Mouse (Mus musculus) left cerebral cortex, postnatal 10 days (tissue): Measurements from ENCODE around the gene Rab11fip4. TPM values are rescaled to one million over a fixed set of nuclear protein-coding genes. Genes with fewer than 3 reads are reported as not detected.
"Not testable (repeated sequence)": the region's sequence is repeated elsewhere in the genome, so short reads cannot be mapped to it uniquely, and the experiment has no call there.

Experiments
- DNase-seq, 2 experiments: peaks; one replicate each; pipeline ENCODE4 v3.0.0; 2021 to 2022; ENCODE audit warnings: low spot score in 2 of 2, mixed read lengths in 1 of 2; ENCODE audit errors: extremely low spot score in 1 of 2
- intact Hi-C: fragments of 180-260 bp; cut with DNase I; formaldehyde crosslinking; loops from one replicate; pipeline ENCODE4 v1.15.1; 2025
- total RNA-seq, 2 experiments: library from RNA; stranded (reverse); gene quantifications; 2 replicates each; pipeline ENCODE4 v1.2.3; 2021

Gene Rab11fip4
- total RNA-seq, 2 experiments from 2014 or later, result 173 to 174 TPM

DNA sequence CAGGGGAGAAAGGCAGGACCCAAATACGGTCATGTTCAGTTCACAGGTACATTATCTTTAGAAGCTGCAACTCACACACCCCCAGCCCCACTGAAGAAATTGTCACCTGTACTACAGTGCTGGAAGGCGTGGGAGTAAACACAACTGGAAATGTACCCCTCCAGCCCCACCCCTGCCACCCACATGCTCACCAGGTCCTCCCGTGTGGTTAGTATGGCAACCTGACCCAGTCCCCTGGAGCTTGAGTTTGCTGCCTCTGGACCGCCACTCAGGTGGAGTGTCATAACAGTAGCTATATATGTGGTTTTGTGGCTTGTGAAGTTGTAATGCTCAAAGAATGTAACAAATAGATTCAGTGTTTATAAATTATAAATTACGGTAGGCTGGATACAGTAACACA, 107.1 kb downstream of the Rab11fip4 start:
- intact Hi-C loops, result no loop called here
- no peak for DNase-seq

DNA sequence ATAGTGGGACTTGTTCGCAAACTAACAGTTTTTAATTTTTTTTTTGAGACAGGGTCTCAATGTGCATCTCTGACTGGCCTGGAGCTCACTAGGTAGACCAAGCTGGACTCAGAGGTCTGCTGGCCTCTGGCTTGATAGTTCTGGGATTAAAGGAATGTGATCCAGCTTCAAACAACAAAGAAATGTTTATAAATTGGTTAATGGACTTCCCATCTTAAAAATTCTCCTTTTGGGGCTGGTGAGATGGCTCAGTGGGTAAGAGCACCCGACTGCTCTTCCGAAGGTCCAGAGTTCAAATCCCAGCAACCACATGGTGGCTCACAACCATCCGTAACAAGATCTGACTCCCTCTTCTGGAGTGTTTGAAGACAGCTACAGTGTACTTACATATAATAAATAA, 107.5 kb downstream of the Rab11fip4 start:
- DNase-seq, intact Hi-C loops: not testable (repeated sequence)

DNA sequence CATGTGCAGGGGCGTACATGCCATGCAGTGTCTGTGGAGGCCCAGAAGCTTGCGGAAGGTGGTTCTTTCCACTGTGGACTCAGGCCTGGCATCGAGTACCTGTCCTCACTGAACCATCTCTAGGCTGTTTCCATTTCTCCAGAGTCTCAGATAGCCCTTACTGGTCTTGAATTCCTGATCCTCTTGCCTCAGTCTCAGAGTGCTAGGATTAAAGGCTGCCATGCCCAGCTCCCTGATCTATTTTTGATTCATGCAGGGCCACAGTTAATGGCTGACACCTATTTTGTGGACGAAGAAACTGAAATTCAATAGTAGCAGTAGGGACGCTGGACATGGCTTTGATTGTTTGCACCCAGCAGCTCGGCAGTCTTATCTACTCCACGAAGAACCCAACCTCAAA, 110.5 kb downstream of the Rab11fip4 start:
- no peak for DNase-seq
- intact Hi-C loops, result no loop called here

DNA sequence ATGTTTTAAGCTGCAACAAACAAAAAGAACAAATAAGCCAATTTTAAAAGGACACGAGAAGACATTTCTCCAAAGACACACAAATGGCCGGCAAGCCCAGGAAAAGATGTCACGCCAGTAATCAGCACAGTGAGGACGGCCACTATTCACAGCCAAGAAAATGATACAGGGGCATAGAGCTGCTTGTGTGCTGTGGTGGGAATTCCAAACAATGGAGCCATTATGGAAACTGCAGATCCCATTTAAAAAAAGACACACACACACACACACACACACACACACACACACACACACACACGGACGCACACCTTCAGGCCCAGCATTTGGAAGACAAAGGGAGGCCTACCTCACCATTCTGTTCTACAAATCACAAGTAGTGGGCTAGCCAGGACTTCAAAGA, 111.1 kb downstream of the Rab11fip4 start:
- no peak for DNase-seq
- intact Hi-C loops, result no loop called here

DNA sequence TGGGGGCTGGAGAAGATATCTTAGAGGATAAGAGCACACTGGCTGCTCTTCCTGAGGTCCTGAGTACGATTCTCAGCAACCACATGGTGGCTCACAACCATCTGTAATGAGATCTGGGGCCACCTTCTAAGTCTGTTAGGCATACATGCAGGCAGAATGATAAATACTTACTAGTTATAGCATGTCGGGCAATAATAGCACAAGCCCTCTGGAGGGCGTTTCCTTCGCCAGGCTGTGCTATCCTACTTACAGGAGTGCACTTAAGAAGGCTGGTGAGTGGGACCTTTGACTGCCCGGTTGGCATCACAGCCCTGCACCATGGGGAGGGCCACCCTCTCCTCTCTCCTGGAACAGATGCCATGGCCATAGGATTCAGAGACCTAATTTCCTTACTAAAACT, 112.4 kb downstream of the Rab11fip4 start:
- DNase-seq, result peak in 1 of 2 experiments; percentile 37
- intact Hi-C loops, result no loop called here

DNA sequence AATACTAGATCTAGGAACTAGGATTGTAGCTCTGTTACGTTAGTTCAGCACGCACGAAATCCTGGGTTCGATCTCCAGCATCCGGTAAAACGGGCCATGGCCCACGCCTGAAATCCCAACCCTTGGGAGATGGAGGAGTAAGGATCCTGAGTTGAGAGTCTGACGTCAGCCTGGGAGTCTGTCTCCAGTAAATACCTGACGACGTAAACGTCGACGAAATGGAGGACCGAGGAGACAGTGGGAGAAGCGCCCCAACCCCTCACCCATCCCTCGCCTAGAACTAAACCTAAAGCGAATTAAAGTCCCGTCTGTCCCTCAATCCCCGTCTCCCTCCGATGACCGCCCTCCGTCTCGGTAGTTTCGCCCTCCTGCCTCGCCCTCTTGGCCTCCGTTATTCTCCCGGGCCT, 112.9 kb downstream of the Rab11fip4 start:
- intact Hi-C loops, result loop anchor here (2.0 kb wide), 1 partner anchor 217 kb away; no protein-coding TSS in a partner anchor
- DNase-seq, result peak; percentile 38 to 57

DNA sequence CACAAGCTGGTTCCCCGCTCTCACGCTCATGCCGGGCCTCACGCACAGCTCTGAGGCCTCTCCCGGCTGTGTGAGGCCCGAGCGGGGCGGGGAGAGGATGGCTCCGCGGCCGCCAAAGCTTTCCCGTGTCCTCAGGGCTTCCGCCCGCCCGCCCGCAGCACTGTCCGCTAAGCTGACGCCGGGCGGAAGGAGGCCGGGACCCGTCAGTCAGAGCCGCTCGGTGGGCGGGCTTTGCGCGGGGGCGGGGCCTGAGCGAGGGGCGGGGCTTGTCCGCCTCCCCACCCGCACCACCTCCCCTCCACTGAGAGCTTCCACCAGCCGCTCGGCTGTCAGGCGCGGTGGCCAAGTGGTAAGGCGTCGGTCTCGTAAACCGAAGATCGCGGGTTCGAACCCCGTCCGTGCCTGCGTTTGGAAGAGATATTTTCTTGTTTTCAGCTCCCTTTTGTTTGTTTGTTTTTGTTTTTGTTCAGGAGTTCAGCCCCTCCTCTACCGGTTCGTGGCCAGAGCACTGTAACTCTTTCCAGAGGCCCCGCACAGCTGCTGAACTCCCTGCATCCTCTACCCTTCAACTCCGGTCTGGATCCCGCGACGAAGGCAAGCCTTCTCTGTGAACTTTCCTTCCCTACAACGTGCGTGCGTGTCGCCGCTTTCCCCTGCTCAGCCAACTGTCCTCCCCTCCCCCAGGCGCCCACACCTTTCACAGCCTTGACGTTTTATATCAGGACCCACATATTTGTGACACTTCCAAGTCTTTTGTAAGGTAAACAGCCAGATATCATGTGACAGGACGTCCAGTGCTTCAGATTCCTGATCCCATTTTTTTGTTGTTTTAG, 113.5 kb downstream of the Rab11fip4 start:
- DNase-seq, result peak; percentile 94 to 96
- intact Hi-C loops, result loop anchor here (2.0 kb wide), 1 partner anchor 216 kb away; no protein-coding TSS in a partner anchor

DNA sequence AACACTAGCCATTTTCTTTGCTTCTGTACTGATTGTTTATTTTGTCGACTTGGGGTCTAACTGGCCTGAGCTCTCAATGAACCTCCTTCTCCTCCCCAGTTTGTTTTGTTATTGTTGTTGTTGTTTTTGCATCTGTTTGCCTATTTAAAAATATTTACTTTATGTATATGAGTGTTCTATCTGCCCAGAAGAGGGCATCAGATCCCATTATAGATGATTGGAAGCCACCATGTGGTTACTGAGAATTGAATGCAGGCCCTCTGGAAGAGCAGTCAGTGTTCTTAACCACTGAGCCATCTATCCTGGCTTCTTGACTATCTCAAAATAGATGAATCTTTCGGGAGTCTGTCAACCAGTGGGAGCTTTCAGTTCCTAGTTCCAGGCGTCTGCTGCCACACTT, 116.1 kb downstream of the Rab11fip4 start:
- no peak for DNase-seq
- intact Hi-C loops, result no loop called here

DNA sequence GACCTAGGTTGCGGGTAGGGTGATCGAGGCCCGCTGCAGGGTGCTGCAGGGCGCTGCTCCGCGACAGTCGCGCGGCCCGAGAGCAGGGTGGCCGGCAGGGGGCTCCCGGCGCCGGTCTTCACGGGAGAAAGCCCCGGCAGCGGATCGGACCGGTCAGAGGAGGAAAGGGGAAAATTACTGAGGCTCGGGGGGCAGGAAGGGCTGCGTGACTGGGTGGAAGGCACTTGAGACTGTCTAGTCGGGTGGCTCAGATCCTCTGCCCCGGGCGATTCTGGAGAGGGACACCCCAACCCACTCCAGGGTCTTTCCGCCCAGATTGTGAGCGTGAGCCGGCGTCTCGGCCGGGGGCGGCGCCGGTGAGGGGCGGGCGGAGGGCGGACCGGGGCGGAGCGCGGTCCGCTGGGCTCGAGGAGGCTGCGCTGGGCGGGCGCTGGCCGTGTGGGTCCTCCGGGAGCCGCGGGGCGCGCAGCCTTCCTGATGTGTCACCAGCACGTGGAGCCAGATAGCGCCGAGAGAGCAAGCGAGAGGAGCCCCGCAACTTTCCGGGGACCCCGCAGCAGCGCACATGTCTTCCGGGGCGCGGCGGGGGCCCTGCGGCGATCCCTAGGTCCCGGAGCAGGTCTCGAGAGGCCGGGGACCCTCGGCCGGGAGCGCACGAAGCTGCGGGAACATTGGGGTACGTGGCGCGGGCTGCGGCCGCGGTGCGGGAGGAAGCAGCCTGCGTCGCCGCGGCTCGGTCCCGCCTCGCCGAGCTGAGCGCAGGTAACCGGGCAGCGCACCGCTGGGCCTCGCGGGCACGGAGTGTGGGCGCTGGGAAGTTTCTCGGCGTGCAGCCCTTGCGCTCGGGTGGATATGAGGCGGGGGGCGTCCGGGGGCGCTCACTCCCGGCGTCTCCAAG, 120.1 kb downstream of the Rab11fip4 start:
- intact Hi-C loops, result loop anchor here (5.0 kb wide), 1 partner anchor 81 kb away; no protein-coding TSS in a partner anchor
- peak; percentile 63 to 89 for DNase-seq

DNA sequence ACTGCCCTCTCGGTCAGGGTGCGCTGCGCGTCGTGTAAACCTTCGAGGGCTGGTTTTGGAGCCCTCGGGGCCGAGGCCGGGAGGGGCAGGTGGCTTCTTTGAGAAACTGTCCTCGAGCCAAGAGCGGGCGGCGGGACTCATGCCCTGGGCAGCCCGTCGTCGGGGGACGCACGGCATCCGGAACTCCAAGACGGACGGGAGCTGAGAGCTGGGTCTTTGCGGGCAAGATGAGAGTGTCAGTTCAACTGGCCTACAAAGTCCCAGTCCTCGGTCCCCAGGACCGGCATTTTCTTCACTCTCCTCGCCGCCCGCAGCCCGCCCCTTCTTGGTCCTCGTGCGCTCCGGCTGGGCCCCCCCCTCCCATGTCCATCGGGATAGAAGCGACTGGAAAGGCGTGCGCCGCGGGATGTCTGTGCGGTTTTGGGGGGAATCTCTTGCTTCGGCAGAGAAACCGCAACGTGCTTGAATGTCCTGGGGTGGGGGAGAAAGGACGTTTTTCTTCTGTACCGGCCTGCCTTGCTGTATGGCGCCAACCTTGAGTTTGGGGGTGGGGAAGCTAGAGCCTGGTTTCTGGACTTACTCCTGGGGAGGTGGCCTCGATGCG, 120.9 kb downstream of the Rab11fip4 start:
- peak in 1 of 2 experiments; percentile 55 for DNase-seq
- intact Hi-C loops, result loop anchor here (5.0 kb wide), 1 partner anchor 80 kb away; no protein-coding TSS in a partner anchor

DNA sequence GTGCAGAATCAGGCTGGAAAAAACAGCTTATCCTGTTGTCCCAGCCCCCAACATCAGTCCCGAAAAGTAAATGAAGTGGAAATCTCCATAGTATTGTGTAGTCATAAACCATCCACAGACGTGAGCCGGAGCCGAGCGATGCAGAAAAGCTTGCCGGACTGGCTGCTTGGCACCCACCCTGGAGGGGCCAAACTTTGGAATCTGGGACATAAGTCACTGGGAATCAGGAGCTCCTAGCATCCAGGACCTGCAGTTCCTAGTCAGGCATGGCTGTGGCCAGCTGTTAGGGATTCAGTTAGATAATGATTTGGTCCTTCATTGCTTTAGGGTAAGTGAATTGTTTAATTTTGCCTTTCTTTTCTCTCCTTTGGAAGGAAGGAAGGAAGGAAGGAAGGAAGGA, 122.2 kb downstream of the Rab11fip4 start:
- peak in 1 of 2 experiments; percentile 18 for DNase-seq
- intact Hi-C loops, result loop anchor here (5.0 kb wide), 1 partner anchor 79 kb away; no protein-coding TSS in a partner anchor

DNA sequence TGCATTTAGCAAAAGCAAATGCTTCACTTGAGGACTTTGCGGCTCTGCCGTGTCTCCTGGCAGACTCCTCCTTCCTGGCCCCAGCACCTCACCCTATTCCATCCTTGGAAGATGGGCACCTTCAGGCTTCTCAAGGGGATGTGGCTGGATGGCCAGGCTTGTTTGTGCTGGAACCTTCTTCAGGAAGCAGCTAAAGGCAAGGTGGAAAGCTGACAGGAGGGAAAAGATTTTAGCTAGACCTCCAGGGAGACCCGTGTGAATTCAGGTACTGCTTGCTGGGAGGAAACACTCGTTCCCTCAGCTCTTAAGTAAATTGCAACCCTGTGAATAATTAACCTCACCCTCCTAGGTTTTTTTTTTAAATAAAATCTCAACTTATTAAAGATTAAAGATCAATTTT, 122.7 kb downstream of the Rab11fip4 start:
- no peak for DNase-seq
- intact Hi-C loops, result loop anchor here (5.0 kb wide), 1 partner anchor 79 kb away; no protein-coding TSS in a partner anchor

DNA sequence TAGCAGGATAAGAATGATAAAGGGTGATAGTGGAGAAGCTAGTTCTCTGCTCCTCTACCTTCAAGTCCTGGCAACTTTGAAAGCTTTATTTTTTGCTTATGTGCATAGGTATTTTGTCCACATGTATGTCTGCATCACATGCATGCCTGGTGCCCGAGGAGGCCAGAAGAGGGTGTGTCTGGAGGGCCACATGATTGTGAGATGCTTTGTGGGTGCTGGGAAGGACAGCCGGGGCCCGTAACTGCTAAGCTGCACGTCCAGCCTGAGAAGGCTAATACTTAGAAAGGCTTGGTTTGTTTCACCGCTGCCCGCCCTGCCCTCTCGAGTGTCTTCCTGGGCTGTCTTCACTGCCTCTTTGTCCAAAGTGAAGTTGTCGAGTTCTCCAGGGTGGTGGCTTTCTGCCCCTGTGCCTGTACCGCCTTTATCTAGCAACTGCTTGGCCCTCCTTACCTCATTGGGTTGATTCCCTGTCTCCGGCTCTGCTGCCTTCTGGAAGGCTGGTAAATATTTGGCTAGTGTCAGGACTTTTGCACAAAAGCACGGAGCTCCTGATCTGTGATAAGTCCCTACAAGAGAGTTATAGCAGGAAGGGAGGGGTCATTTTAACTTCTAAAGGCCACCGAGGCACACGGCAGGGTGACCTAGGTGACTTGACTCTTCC, 123.2 kb downstream of the Rab11fip4 start:
- DNase-seq, result peak in 1 of 2 experiments; percentile 14
- intact Hi-C loops, result loop anchor here (5.0 kb wide), 1 partner anchor 78 kb away; no protein-coding TSS in a partner anchor

DNA sequence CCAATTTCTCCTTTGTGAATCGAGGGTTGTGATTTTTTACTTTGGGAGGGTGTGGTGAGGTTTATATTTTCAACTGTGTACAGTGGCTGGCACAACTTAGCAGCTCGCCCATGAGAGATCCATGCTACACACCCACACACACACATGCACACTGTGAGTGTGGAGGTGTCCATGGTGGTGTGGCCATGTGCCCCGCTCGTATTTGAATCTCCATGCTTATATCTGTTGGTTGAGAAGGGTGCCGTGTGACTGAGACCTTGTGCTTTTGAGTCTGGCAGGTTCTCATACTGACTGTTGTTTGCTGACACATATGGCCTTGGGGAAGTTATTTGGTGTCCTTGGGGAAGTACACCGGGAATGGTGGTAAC, 123.7 kb downstream of the Rab11fip4 start:
- intact Hi-C loops, result loop anchor here (5.0 kb wide), 1 partner anchor 78 kb away; no protein-coding TSS in a partner anchor
- no peak for DNase-seq

DNA sequence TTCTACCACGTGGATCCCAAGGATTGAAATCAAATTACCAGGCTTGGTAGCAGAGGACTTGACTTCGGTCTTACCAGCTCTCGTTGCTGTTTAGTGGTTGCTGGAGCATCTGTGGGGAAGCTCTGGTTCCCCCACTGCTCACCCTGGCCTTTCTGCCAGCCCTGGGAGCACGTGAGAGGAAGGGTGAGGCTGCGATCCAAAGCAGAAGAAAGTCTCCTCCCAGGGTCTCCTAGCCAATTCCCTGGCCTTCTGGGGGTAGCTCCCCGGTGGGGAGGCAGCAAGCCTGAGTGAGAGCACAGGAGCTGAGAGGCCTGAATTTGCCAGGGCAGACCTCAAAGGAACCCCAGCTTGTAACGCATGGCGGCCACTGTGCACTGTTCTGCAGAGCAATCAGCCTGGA, 124.3 kb downstream of the Rab11fip4 start:
- intact Hi-C loops, result no loop called here
- DNase-seq, result peak in 1 of 2 experiments; percentile 27

DNA sequence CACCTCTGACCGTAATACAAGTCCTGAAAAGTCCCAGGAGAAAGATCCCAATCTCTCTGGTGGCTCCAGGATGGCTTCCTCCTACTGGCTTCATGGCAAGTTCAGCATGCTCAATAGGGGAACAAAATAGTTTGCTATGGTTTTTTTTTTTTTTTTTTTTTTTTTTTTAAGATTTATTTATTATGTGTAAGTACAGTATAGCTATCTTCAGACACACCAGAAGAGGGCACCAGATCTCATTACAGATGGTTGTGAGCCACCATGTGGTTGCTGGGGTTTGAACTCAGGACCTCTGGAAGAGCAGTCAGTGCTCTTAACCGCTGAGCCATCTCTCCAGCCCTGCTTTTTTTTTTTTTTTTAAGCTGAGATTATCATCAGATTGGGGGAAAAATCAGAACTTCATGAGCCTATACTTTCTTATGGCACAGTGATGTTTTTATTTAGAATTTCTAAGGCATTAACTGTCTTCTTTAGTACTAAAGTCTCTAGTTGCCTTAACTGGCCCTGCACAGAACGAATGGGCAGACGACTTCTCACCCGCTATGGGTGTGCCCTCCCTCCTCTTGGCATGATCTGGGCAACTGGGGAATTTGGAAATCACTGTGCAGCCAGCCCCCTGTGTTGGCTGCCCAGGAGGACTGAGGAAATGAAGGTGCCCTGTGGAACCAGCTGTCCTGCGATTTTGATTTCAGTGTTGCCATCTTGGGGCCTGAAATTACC, 124.9 kb downstream of the Rab11fip4 start:
- intact Hi-C loops, result no loop called here
- DNase-seq, result no peak

DNA sequence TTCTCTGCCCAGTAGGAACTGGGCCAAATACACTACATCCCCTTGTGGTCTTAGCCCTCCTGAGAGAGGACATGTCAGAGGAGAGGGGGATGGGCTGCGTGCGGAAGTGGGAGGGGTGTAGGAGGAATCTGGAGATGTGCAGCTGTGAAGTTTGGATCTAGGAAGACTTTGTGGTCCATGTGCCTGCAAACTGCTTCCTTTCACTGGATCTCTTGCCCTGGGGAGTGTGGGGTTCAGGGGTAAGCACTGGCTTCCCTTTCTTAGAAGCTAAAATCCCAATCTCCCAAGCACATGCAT, 125.4 kb downstream of the Rab11fip4 start:
- intact Hi-C loops, result no loop called here
- peak in 1 of 2 experiments; percentile 46 for DNase-seq

DNA sequence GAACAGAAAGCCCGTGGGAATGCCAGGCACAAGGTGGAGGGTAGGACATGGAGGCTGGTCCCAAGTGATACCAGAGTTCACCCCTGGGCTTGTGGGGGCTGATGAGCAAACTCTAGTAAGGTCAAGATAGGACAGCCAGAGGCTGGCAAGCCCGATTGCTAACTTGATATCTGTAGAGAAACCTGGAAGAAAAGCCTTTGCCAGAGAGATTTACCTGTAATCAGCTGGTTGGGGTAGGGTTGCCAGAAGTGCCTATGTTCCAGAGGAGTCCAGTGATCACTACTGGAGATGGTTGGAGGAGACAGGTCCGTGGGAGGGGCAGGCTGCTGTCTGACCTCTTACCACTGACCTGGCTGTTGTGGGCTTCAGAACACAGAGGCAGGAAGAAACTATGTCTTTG, 126.3 kb downstream of the Rab11fip4 start:
- intact Hi-C loops, result no loop called here

More for the DNA sequence above, 126.3 kb downstream of the Rab11fip4 start:
- no peak for DNase-seq
